Comparison of ENCODE assay signal across 8 mouse cellular contexts in genomic region chr8:77379300-77379699, GRCm38 (mm10).
DNase-seq lines count a peak whose midpoint lies in the region; ATAC-seq lines count a peak whose summit lies in the region.

No protein-coding gene starts in this region.

- peak; percentile 57; the same call in 1 of the 2 replicates for ATAC-seq in midbrain, embryonic 11.5 days (ENCODE audit: low FRiP score)
- no peak for ATAC-seq in midbrain, embryonic 13.5 days
- ATAC-seq in inflammation-experienced regulatory T-cells, adult 6 months = peak; percentile 54
- ATAC-seq in neural tube, embryonic 12.5 days (ENCODE audit: low FRiP score, low read depth) = 0 out of 2 replicates have a peak, but pooled peaks have one; percentile 34

- 54% methylated on average over 11 of the region's 11 CpGs for WGBS in midbrain, embryonic 11.5 days
- 53% methylated on average over 11 of the region's 11 CpGs for WGBS in midbrain, embryonic 13.5 days
- WGBS in neural tube, embryonic 12.5 days = 62% methylated on average over 11 of the region's 11 CpGs

- no peak overlapping the region for H3K27ac ChIP-seq in midbrain, embryonic 11.5 days (ENCODE audit: low read depth, low read length)
- no peak overlapping the region for H3K27ac ChIP-seq in midbrain, embryonic 13.5 days
- H3K27ac ChIP-seq in neural tube, embryonic 12.5 days = no peak overlapping the region

- H3K9me3 ChIP-seq in midbrain, embryonic 11.5 days (ENCODE audit: control insufficient read depth, low read length) = no peaks in the 10 kb centered on the region
- H3K9me3 ChIP-seq in midbrain, embryonic 13.5 days = no peaks in the 10 kb centered on the region
- no peaks in the 10 kb centered on the region for H3K9me3 ChIP-seq in neural tube, embryonic 12.5 days

- H3K4me2 ChIP-seq in midbrain, embryonic 11.5 days = no peak overlapping the region
- H3K4me2 ChIP-seq in midbrain, embryonic 13.5 days (replicated peaks) = no peak overlapping the region
- H3K4me2 ChIP-seq in neural tube, embryonic 12.5 days (replicated peaks) = no peak overlapping the region

- no peaks in the 10 kb centered on the region for H3K4me1 ChIP-seq in midbrain, embryonic 11.5 days (ENCODE audit: control insufficient read depth, insufficient read depth, low read length)
- H3K4me1 ChIP-seq in midbrain, embryonic 13.5 days (replicated peaks) = peaks cover 14% of the 10 kb centered on the region
- H3K4me1 ChIP-seq in neural tube, embryonic 12.5 days = no peaks in the 10 kb centered on the region

- H3K36me3 ChIP-seq in midbrain, embryonic 11.5 days (ENCODE audit: control insufficient read depth, insufficient read depth, low read length) = no peaks in the 10 kb centered on the region
- H3K36me3 ChIP-seq in midbrain, embryonic 13.5 days = no peaks in the 10 kb centered on the region
- no peaks in the 10 kb centered on the region; the same call in 1 of the 2 replicates for H3K36me3 ChIP-seq in neural tube, embryonic 12.5 days

- H3K9ac ChIP-seq in midbrain, embryonic 11.5 days (ENCODE audit: low read length) = no peak overlapping the region
- no peak overlapping the region for H3K9ac ChIP-seq in midbrain, embryonic 13.5 days (replicated peaks)
- no peak overlapping the region for H3K9ac ChIP-seq in neural tube, embryonic 12.5 days

- DNase-seq in adrenal gland, postnatal 14 days = peak; percentile 38
- no peak for DNase-seq in adrenal gland, adult 18-20 months (ENCODE audit: low spot score in 2 of 2)
- DNase-seq in midbrain, embryonic 11.5 days (ENCODE audit: low spot score, missing footprints) = peak; percentile 88
- DNase-seq in adipocyte (ENCODE audit: low spot score) = no peak
- no peak for DNase-seq in cerebellum, adult 9-11 months

- no peak overlapping the region for H3K4me3 ChIP-seq in midbrain, embryonic 11.5 days (ENCODE audit: low read depth, low read length)
- H3K4me3 ChIP-seq in midbrain, embryonic 13.5 days (replicated peaks) = no peak overlapping the region
- H3K4me3 ChIP-seq in neural tube, embryonic 12.5 days = no peak overlapping the region

- H3K27me3 ChIP-seq in midbrain, embryonic 11.5 days (ENCODE audit: control insufficient read depth, insufficient read depth, low read length) = no peaks in the 10 kb centered on the region
- no peaks in the 10 kb centered on the region for H3K27me3 ChIP-seq in midbrain, embryonic 13.5 days
- H3K27me3 ChIP-seq in neural tube, embryonic 12.5 days (replicated peaks) = no peaks in the 10 kb centered on the region

Comparison
In these comparisons a context has a peak if more than half of its experiments do, and no peak if none do; other contexts are left out.
1. DNase-seq: peak in adrenal gland, postnatal 14 days (single experiment) and midbrain, embryonic 11.5 days (single experiment); none in adrenal gland, adult 18-20 months (0 of 2), adipocyte (single experiment) and cerebellum, adult 9-11 months (single experiment).